Mouse (Mus musculus): ENCODE measurements at regions not wholly inside any gene's neighbourhood (a gene's known extent, or its start where the extent isn't known, plus 50 kb on each side); places are given as distances from the start of the nearest gene placed in this dataset.

- in situ Hi-C loops (cut with MboI, MseI) = no loop called here
These were observed 60.9 kb upstream of the Foxa2 start for GRCm38 (mm10) chr2:148107607-148108115.

GRCm38 (mm10) chr2:148110149-148110548 is 63.4 kb upstream of the Foxa2 start:
- in situ Hi-C loops (cut with MboI, MseI) = no loop called here

GRCm38 (mm10) chr2:148111889-148112288 is 65.1 kb upstream of the Foxa2 start:
- in situ Hi-C loops (cut with MboI, MseI) = no loop called here

- in situ Hi-C loops (cut with MboI, MseI) = no loop called here
These were observed 66.4 kb upstream of the Foxa2 start for GRCm38 (mm10) chr2:148113184-148113583.

GRCm38 (mm10) chr2:148114600-148114999 is 67.8 kb upstream of the Foxa2 start:
- in situ Hi-C loops (cut with MboI, MseI) = no loop called here

- in situ Hi-C loops (cut with MboI, MseI) = no loop called here
These were observed 69.4 kb upstream of the Foxa2 start for GRCm38 (mm10) chr2:148116033-148116790.

- in situ Hi-C loops (cut with MboI, MseI) = no loop called here
These were observed 70.7 kb upstream of the Foxa2 start for GRCm38 (mm10) chr2:148117420-148117819.

- in situ Hi-C loops (cut with MboI, MseI) = no loop called here
These were observed 75.4 kb upstream of the Foxa2 start for GRCm38 (mm10) chr2:148121885-148122876.

GRCm38 (mm10) chr2:148123780-148124179 is 77.0 kb upstream of the Foxa2 start:
- in situ Hi-C loops (cut with MboI, MseI) = no loop called here

GRCm38 (mm10) chr2:148133811-148134210 is 87.0 kb upstream of the Foxa2 start:
- in situ Hi-C loops (cut with MboI, MseI) = no loop called here

GRCm38 (mm10) chr2:148141936-148142335 is 95.2 kb upstream of the Foxa2 start:
- in situ Hi-C loops (cut with MboI, MseI) = no loop called here

- in situ Hi-C loops (cut with MboI, MseI) = no loop called here
These were observed 98.0 kb upstream of the Foxa2 start for GRCm38 (mm10) chr2:148144816-148145215.

- in situ Hi-C loops (cut with MboI, MseI) = no loop called here
These were observed 101.5 kb upstream of the Foxa2 start for GRCm38 (mm10) chr2:148148272-148148671.

- in situ Hi-C loops (cut with MboI, MseI) = no loop called here
These were observed 102.7 kb upstream of the Foxa2 start for GRCm38 (mm10) chr2:148149426-148149825.

- in situ Hi-C loops (cut with MboI, MseI) = no loop called here
These were observed 106.9 kb upstream of the Foxa2 start for GRCm38 (mm10) chr2:148153513-148154271.

GRCm38 (mm10) chr2:148156122-148156521 is 109.4 kb upstream of the Foxa2 start:
- in situ Hi-C loops (cut with MboI, MseI) = no loop called here

- in situ Hi-C loops (cut with MboI, MseI) = no loop called here
These were observed 112.3 kb upstream of the Foxa2 start for GRCm38 (mm10) chr2:148159028-148159600.

GRCm38 (mm10) chr2:148160997-148161396 is 114.2 kb upstream of the Foxa2 start:
- in situ Hi-C loops (cut with MboI, MseI) = no loop called here

- in situ Hi-C loops (cut with MboI, MseI) = no loop called here
These were observed 115.2 kb upstream of the Foxa2 start for GRCm38 (mm10) chr2:148161966-148162365.

- in situ Hi-C loops (cut with MboI, MseI) = no loop called here
These were observed 115.8 kb upstream of the Foxa2 start for GRCm38 (mm10) chr2:148162562-148162961.

- in situ Hi-C loops (cut with MboI, MseI) = no loop called here
These were observed 124.3 kb upstream of the Foxa2 start for GRCm38 (mm10) chr2:148171113-148171512.

Data from T-helper 2 cell (primary cell).